Mouse (Mus musculus): ENCODE measurements around the gene Zscan20. TPM values are rescaled to one million over a fixed set of nuclear protein-coding genes. Genes with fewer than 3 reads are reported as not detected.

Zscan20 gene
- polyA plus RNA-seq, 2 experiments = 3.9 to 4.2 TPM

DNA sequence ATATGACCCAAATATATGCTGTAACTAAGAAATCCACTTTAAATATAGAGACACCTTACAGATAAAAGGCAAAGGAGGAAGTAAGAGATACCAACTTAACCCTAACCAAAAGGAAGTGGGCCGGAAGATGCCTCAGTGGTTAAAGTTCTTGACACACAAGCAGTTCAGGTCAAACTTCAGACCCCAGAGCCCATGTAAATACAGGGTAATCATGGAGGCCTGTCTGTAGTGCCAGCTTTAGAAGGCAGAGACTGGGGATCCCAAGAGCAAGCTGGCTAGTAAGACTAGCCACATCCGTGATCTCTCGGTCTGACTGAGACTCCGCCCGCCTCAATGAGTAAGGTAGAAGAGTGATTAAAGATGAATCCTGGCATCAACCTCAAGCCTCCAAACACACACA is 15.8 kb downstream of the Zscan20 start:
- H3K4me1 ChIP-seq (ENCODE audit: control insufficient read depth, insufficient read depth, low read length) = no peaks in the 10 kb centered on the region
- no peak overlapping the region for H3K4me2 ChIP-seq (replicated peaks; ENCODE audit: low read depth, low read length, severe bottlenecking)
- no peak overlapping the region for H3K27ac ChIP-seq (replicated peaks; ENCODE audit: low read depth, low read length)
- DNase-seq (ENCODE audit: low spot score) = no peak
- no peak overlapping the region for H3K9ac ChIP-seq (ENCODE audit: low read depth, low read length, severe bottlenecking)
- no peak for TF ChIP-seq POLR2A (IDR thresholded peaks at IDR 0.05; ENCODE audit: borderline replicate concordance, extremely low read depth, insufficient read depth, insufficient read length)
- no peak for ATAC-seq (ENCODE audit: low FRiP score, low read depth)
- H3K27me3 ChIP-seq (ENCODE audit: control insufficient read depth, insufficient read depth, low read length) = no peaks in the 10 kb centered on the region
- H3K9me3 ChIP-seq (ENCODE audit: control insufficient read depth, low read length) = no peaks in the 10 kb centered on the region
- H3K4me3 ChIP-seq (replicated peaks; ENCODE audit: low read length) = no peak overlapping the region
- WGBS = 92% methylated on average over 5 of the region's 5 CpGs
- peaks cover 28% of the 10 kb centered on the region for H3K36me3 ChIP-seq (ENCODE audit: control insufficient read depth, insufficient read depth, low read length)

DNA sequence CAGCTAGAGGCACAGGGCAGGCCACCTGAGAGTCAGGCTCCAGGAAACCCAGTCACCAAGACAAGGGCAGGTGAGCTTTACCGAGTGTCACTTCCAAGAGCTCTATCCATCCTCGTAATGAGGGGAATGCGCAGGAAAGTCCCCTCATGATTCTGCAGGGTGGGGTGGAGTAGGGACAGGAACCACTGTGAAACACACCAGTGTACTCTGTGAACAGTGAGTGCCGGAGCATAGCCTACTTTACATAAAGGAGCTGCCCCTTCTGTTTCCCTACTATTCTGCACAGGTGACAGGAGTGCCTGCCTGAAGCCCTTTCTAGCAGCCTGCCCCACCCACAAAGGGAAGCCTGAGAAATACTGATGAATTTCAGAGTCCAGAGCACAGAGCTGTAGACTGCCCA is 16.6 kb downstream of the Zscan20 start:
- Histone ChIP-seq H3K4me1 (ENCODE audit: control insufficient read depth, insufficient read depth, low read length) (no peaks in the 10 kb centered on the region), H3K4me2 (replicated peaks; ENCODE audit: low read depth, low read length, severe bottlenecking) (no peak overlapping the region), H3K9me3 (ENCODE audit: control insufficient read depth, low read length) (no peaks in the 10 kb centered on the region), H3K27me3 (ENCODE audit: control insufficient read depth, insufficient read depth, low read length) (no peaks in the 10 kb centered on the region), H3K9ac (ENCODE audit: low read depth, low read length, severe bottlenecking) (no peak overlapping the region), H3K36me3 (ENCODE audit: control insufficient read depth, insufficient read depth, low read length) (peaks cover 36% of the 10 kb centered on the region), H3K27ac (replicated peaks; ENCODE audit: low read depth, low read length) (no peak overlapping the region), H3K4me3 (replicated peaks; ENCODE audit: low read length) (no peak overlapping the region)
- no peak for TF ChIP-seq POLR2A (IDR thresholded peaks at IDR 0.05; ENCODE audit: borderline replicate concordance, extremely low read depth, insufficient read depth, insufficient read length)
- ATAC-seq (ENCODE audit: low FRiP score, low read depth) = no peak
- WGBS = 92% methylated on average over 4 of the region's 4 CpGs
- DNase-seq (ENCODE audit: low spot score) = no peak

DNA sequence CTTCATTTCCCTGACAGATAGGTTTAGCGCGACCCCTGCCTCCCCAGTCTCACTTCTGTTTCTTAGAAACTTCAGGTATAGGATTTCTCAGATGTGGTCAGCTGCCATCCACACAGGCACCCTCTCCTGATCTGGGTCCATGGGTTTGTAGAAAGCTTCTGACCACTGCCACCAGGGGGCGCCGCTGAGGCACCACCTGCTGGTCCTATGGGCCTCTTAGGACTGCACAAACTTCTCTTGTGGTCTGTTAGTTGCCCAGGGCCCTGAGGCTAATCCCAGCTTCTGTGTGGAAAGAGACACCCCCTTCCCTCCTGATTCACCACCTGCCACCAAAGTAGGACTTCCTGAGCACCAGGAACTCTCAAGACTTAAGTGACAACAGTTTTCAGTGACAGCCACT is 30.7 kb downstream of the Zscan20 start:
- H3K27ac ChIP-seq (replicated peaks; ENCODE audit: low read depth, low read length) = no peak overlapping the region
- H3K4me1 ChIP-seq (ENCODE audit: control insufficient read depth, insufficient read depth, low read length) = no peaks in the 10 kb centered on the region
- no peak for TF ChIP-seq POLR2A (IDR thresholded peaks at IDR 0.05; ENCODE audit: borderline replicate concordance, extremely low read depth, insufficient read depth, insufficient read length)
- WGBS = 52% methylated on average over 4 of the region's 4 CpGs
- H3K36me3 ChIP-seq (ENCODE audit: control insufficient read depth, insufficient read depth, low read length) = peaks cover 43% of the 10 kb centered on the region
- no peak for DNase-seq (ENCODE audit: low spot score)
- H3K4me2 ChIP-seq (replicated peaks; ENCODE audit: low read depth, low read length, severe bottlenecking) = no peak overlapping the region
- ATAC-seq (ENCODE audit: low FRiP score, low read depth) = no peak
- peaks cover 32% of the 10 kb centered on the region for H3K9me3 ChIP-seq (ENCODE audit: control insufficient read depth, low read length)
- no peak overlapping the region for H3K4me3 ChIP-seq (replicated peaks; ENCODE audit: low read length)
- no peaks in the 10 kb centered on the region for H3K27me3 ChIP-seq (ENCODE audit: control insufficient read depth, insufficient read depth, low read length)
- no peak overlapping the region for H3K9ac ChIP-seq (ENCODE audit: low read depth, low read length, severe bottlenecking)

DNA sequence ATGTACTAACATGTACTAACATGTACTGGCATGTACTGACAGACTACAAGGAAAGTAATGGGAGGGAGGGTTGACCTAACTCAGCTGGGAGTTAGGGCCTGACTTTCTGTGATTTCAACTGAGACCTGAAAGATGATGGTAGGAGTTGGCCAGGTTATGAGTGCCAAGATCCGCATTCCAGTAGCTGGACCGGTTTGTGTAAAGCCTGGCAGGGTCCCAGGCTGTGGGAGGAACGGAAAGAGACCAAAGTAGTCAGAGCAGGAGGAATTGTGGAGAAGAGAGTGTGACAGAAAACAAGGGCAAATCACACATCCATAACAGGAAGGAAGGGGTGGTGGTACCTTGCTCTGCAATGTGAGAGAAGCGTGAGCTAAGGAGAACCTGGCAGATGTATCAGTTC is 34.1 kb downstream of the Zscan20 start:
- no peak for DNase-seq (ENCODE audit: low spot score)
- no peak overlapping the region for H3K4me3 ChIP-seq (replicated peaks; ENCODE audit: low read length)
- H3K27me3 ChIP-seq (ENCODE audit: control insufficient read depth, insufficient read depth, low read length) = no peaks in the 10 kb centered on the region
- WGBS = 86% methylated on average over 4 of the region's 4 CpGs
- H3K9me3 ChIP-seq (ENCODE audit: control insufficient read depth, low read length) = peaks cover under 1% of the 10 kb centered on the region; the same call in 1 of the 2 replicates
- H3K4me2 ChIP-seq (replicated peaks; ENCODE audit: low read depth, low read length, severe bottlenecking) = no peak overlapping the region
- no peaks in the 10 kb centered on the region for H3K4me1 ChIP-seq (ENCODE audit: control insufficient read depth, insufficient read depth, low read length)
- H3K9ac ChIP-seq (ENCODE audit: low read depth, low read length, severe bottlenecking) = no peak overlapping the region
- ATAC-seq (ENCODE audit: low FRiP score, low read depth) = no peak
- H3K27ac ChIP-seq (replicated peaks; ENCODE audit: low read depth, low read length) = no peak overlapping the region
- peaks cover 16% of the 10 kb centered on the region for H3K36me3 ChIP-seq (ENCODE audit: control insufficient read depth, insufficient read depth, low read length)
- TF ChIP-seq POLR2A (IDR thresholded peaks at IDR 0.05; ENCODE audit: borderline replicate concordance, extremely low read depth, insufficient read depth, insufficient read length) = no peak

DNA sequence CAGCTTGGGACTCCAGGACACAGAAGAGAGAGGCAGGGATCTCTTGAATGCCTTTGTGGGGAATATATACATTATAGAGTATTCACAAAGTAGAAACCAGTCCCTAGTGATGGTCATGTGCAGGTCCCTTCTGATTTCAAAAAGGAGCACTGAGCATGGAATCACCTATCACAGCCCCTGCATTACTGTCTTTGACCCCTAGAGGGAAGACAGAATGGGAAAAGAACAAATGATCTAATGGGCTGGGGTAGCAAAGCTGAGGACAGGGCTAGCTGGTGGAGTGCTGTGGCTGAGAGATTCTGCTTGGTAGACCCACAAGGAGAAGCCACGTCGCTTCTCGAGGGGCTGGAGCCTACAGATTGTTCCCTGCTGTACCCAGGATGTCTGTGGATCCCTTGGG is 49.6 kb downstream of the Zscan20 start:
- Histone ChIP-seq H3K9ac (ENCODE audit: low read depth, low read length, severe bottlenecking) (no peak overlapping the region), H3K9me3 (ENCODE audit: control insufficient read depth, low read length) (no peaks in the 10 kb centered on the region), H3K36me3 (ENCODE audit: control insufficient read depth, insufficient read depth, low read length) (no peaks in the 10 kb centered on the region), H3K27ac (replicated peaks; ENCODE audit: low read depth, low read length) (no peak overlapping the region), H3K4me1 (ENCODE audit: control insufficient read depth, insufficient read depth, low read length) (no peaks in the 10 kb centered on the region), H3K4me3 (replicated peaks; ENCODE audit: low read length) (no peak overlapping the region), H3K27me3 (ENCODE audit: control insufficient read depth, insufficient read depth, low read length) (no peaks in the 10 kb centered on the region), H3K4me2 (replicated peaks; ENCODE audit: low read depth, low read length, severe bottlenecking) (no peak overlapping the region)
- DNase-seq (ENCODE audit: low spot score) = no peak
- TF ChIP-seq POLR2A (IDR thresholded peaks at IDR 0.05; ENCODE audit: borderline replicate concordance, extremely low read depth, insufficient read depth, insufficient read length) = no peak
- 85% methylated on average over 3 of the region's 3 CpGs for WGBS
- ATAC-seq (ENCODE audit: low FRiP score, low read depth) = no peak

DNA sequence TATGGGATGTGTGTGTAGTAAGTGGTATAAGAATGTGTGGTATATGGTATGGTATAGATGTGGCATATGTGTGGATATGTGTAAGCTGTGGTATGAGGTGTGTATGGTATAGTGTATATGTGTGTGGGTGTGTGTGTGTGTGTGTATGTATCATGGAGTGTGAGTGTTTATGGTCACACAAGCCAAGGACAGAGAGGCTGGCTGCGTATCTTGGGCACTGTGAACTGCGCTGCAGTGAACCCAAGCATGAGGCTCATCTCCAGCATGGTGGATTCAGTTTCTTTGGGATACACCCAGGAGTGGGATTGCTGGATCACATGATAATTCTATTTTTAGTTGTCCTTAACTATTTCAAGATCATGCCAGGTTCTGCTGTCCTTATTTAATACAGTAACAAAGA is 55.7 kb downstream of the Zscan20 start:
- TF ChIP-seq POLR2A (IDR thresholded peaks at IDR 0.05; ENCODE audit: borderline replicate concordance, extremely low read depth, insufficient read depth, insufficient read length) = no peak

More for the DNA sequence above, 55.7 kb downstream of the Zscan20 start:
- DNase-seq (ENCODE audit: low spot score) (no peak), ATAC-seq (ENCODE audit: low FRiP score, low read depth) (no peak)
- H3K27ac ChIP-seq (replicated peaks; ENCODE audit: low read depth, low read length) = no peak overlapping the region
- H3K4me2 ChIP-seq (replicated peaks; ENCODE audit: low read depth, low read length, severe bottlenecking) = no peak overlapping the region
- H3K9me3 ChIP-seq (ENCODE audit: control insufficient read depth, low read length) = no peaks in the 10 kb centered on the region
- WGBS = 85% methylated on average over 2 of the region's 2 CpGs
- H3K27me3 ChIP-seq (ENCODE audit: control insufficient read depth, insufficient read depth, low read length) = no peaks in the 10 kb centered on the region
- no peaks in the 10 kb centered on the region for H3K4me1 ChIP-seq (ENCODE audit: control insufficient read depth, insufficient read depth, low read length)
- no peaks in the 10 kb centered on the region for H3K36me3 ChIP-seq (ENCODE audit: control insufficient read depth, insufficient read depth, low read length)
- H3K4me3 ChIP-seq (replicated peaks; ENCODE audit: low read length) = no peak overlapping the region
- H3K9ac ChIP-seq (ENCODE audit: low read depth, low read length, severe bottlenecking) = no peak overlapping the region
